Mouse (Mus musculus) urinary bladder, postnatal 14 days (tissue): ENCODE measurements around the gene Ctps2.
A peak's percentile ranks its signal among the peaks of the same experiment; 100 is the strongest.

Experiments
- DNase-seq: peaks from one replicate; pipeline ENCODE4 v3.0.0; 2021; ENCODE audit warnings: low spot score

Ctps2 gene

GRCm38 (mm10) chrX:162900938-162901337 lies at the start of gene Ctps2:
Gene Ctps2 (plus strand): TSS chrX:162901238.
- no peak for DNase-seq

GRCm38 (mm10) chrX:162868294-162868965 lies 32.6 kb upstream of the Ctps2 start:
- DNase-seq, result no peak

GRCm38 (mm10) chrX:162871734-162872517 lies 29.1 kb upstream of the Ctps2 start:
- peak; percentile 24 for DNase-seq

GRCm38 (mm10) chrX:162873761-162874160 lies 27.3 kb upstream of the Ctps2 start:
- DNase-seq, result no peak

- no peak for DNase-seq
Measured at GRCm38 (mm10) chrX:162878236-162878635, 22.8 kb upstream of the Ctps2 start.

- DNase-seq, result peak; percentile 88
Measured at GRCm38 (mm10) chrX:162887931-162888511, 13.0 kb upstream of the Ctps2 start, which contains the start of gene Syap1. Gene Syap1 (minus strand): TSS chrX:162888447.

- DNase-seq, result peak; percentile 7
Measured at GRCm38 (mm10) chrX:162888575-162889223, 12.3 kb upstream of the Ctps2 start.

GRCm38 (mm10) chrX:162901371-162902039 lies 467 bp downstream of the Ctps2 start:
- peak; percentile 54 for DNase-seq

- peak; percentile 28 for DNase-seq
Measured at GRCm38 (mm10) chrX:162902040-162902734, 1.1 kb downstream of the Ctps2 start.

- DNase-seq, result no peak
Measured at GRCm38 (mm10) chrX:162907554-162907953, 6.5 kb downstream of the Ctps2 start.

GRCm38 (mm10) chrX:162913651-162914050 lies 12.6 kb downstream of the Ctps2 start:
- no peak for DNase-seq

- DNase-seq, result peak; percentile 45
Measured at GRCm38 (mm10) chrX:162915697-162916096, 14.7 kb downstream of the Ctps2 start.

- DNase-seq, result no peak
Measured at GRCm38 (mm10) chrX:162921487-162922125, 20.6 kb downstream of the Ctps2 start.

- no peak for DNase-seq
Measured at GRCm38 (mm10) chrX:162931467-162931866, 30.4 kb downstream of the Ctps2 start.

- DNase-seq, result no peak
Measured at GRCm38 (mm10) chrX:162942027-162942426, 41.0 kb downstream of the Ctps2 start.

GRCm38 (mm10) chrX:162949811-162950439 lies 48.9 kb downstream of the Ctps2 start:
- DNase-seq, result peak; percentile 22

- no peak for DNase-seq
Measured at GRCm38 (mm10) chrX:162957921-162958320, 56.9 kb downstream of the Ctps2 start.

- DNase-seq, result no peak
Measured at GRCm38 (mm10) chrX:162963840-162964239, 62.8 kb downstream of the Ctps2 start.

GRCm38 (mm10) chrX:162964383-162964782 lies 63.3 kb downstream of the Ctps2 start, which contains the start of gene S100g:
Gene S100g (minus strand): TSS chrX:162964599.
- DNase-seq, result no peak

GRCm38 (mm10) chrX:162967456-162967855 lies 66.4 kb downstream of the Ctps2 start:
- no peak for DNase-seq
